Mouse (Mus musculus) thymus, adult 2 months (tissue): ENCODE results near the gene Ckmt2.

Experiments used
- CTCF ChIP-seq: fragments of 200-500 bp; IDR thresholded peaks from 2 replicates; pipeline ENCODE4 v1.5.1; 2012; ENCODE audit warnings: mild to moderate bottlenecking, control low read depth, low read length, moderate library complexity, borderline replicate concordance; ENCODE audit not compliant: control insufficient read depth, poor library complexity, insufficient read depth; ENCODE audit errors: extremely low read depth
- POLR2A ChIP-seq: fragments of 200-500 bp; IDR thresholded peaks from 2 replicates; pipeline ENCODE4 v1.6.1; 2012; ENCODE audit warnings: mild to moderate bottlenecking, low read length, control low read depth, moderate library complexity; ENCODE audit not compliant: control insufficient read depth, poor library complexity, insufficient read depth; ENCODE audit errors: extremely low read depth

GRCm38 (mm10) chr13:91915582-91916239, 39.0 kb upstream of the Ckmt2 start:
- TF ChIP-seq CTCF (no peak), POLR2A (no peak)
